Mouse (Mus musculus) frontal cortex, postnatal 14 days (tissue): ENCODE measurements at regions not wholly inside any gene's neighbourhood (a gene's known extent, or its start where the extent isn't known, plus 50 kb on each side); places are given as distances from the start of the nearest gene placed in this dataset.
A peak's percentile ranks its signal among the peaks of the same experiment; 100 is the strongest.

Experiments
- DNase-seq, 2 experiments: peaks; one replicate each; pipeline ENCODE4 v3.0.0; 2022; ENCODE audit warnings: low spot score in 2 of 2

GRCm38 (mm10) chr13:52047937-52048336 lies 201.5 kb downstream of the Gadd45g start:
- DNase-seq: no peak

GRCm38 (mm10) chr13:52048777-52049176 lies 202.3 kb downstream of the Gadd45g start:
- DNase-seq: no peak

- no peak for DNase-seq
Measured at GRCm38 (mm10) chr13:52049249-52049648, 202.8 kb downstream of the Gadd45g start.

GRCm38 (mm10) chr13:52055741-52056140 lies 209.3 kb downstream of the Gadd45g start:
- no peak for DNase-seq

- DNase-seq: no peak
Measured at GRCm38 (mm10) chr13:52057456-52057855, 211.0 kb downstream of the Gadd45g start.

- DNase-seq: no peak
Measured at GRCm38 (mm10) chr13:52059756-52060417, 213.4 kb downstream of the Gadd45g start.

GRCm38 (mm10) chr13:52060418-52060870 lies 214.0 kb downstream of the Gadd45g start:
- DNase-seq: no peak

- no peak for DNase-seq
Measured at GRCm38 (mm10) chr13:52061454-52061853, 215.0 kb downstream of the Gadd45g start.

- DNase-seq: no peak
Measured at GRCm38 (mm10) chr13:52061881-52062280, 215.4 kb downstream of the Gadd45g start.

- DNase-seq: no peak
Measured at GRCm38 (mm10) chr13:52062576-52062975, 216.1 kb downstream of the Gadd45g start.

GRCm38 (mm10) chr13:52065274-52065673 lies 218.8 kb downstream of the Gadd45g start:
- no peak for DNase-seq

GRCm38 (mm10) chr13:52065720-52066119 lies 219.2 kb downstream of the Gadd45g start:
- DNase-seq: no peak

- DNase-seq: no peak
Measured at GRCm38 (mm10) chr13:52067048-52067447, 220.6 kb downstream of the Gadd45g start.

- no peak for DNase-seq
Measured at GRCm38 (mm10) chr13:52068886-52069439, 222.5 kb downstream of the Gadd45g start.

GRCm38 (mm10) chr13:52069714-52070113 lies 223.2 kb downstream of the Gadd45g start:
- no peak for DNase-seq

GRCm38 (mm10) chr13:52070731-52071663 lies 224.5 kb downstream of the Gadd45g start:
- no peak for DNase-seq

- DNase-seq: peak; percentile 10 to 31
Measured at GRCm38 (mm10) chr13:52077616-52078015, 231.1 kb downstream of the Gadd45g start.

GRCm38 (mm10) chr13:52078561-52078960 lies 232.1 kb downstream of the Gadd45g start:
- DNase-seq: no peak

- peak in 1 of 2 experiments; percentile 12 for DNase-seq
Measured at GRCm38 (mm10) chr13:52079678-52080246, 233.3 kb downstream of the Gadd45g start.

GRCm38 (mm10) chr13:52083601-52084455 lies 237.3 kb downstream of the Gadd45g start:
- DNase-seq: no peak

GRCm38 (mm10) chr13:52085110-52085509 lies 238.6 kb downstream of the Gadd45g start:
- DNase-seq: no peak
